ENCODE assay signal across 8 mouse cellular contexts in the genomic region with DNA sequence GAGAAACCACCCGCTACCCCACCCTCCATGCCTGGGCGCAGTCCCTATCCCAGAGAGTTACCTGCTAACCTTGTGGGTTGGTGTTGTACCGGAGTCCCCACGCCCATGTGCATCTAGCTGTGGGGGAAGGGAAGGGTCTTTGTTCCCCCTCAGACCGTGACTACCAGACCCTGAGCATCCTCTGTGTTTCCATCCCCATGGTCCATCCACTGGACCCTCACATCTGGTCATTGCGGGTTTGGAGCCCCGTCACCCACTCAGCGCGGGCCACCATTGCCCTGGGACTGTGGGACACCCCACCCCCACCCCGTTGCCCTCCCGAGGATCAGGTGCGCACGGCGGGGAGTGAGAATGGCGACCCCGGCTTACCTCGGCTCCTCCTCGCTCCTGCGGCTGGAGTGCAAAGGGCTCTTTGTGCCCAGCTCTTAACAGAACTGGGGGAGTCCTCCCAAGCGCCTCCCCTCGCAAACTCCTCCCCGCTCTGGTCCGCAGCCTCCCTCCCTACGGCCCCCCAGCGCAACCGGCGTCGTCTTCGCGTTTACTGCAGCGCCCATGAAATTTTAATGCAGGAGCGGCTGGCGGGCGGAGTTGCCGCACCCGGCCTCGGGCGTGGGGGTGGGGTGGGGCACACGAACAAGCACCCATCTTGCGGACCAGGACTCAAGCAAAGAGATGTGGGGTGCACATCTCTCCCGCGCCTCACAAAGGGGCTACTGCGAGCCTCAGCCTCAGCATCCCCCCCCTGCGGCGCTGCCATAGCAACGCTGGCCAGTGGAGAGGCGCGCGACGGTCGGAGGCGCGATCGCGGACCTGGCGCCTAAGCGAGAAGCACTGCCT. TPM values are rescaled to one million over a fixed set of nuclear protein-coding genes. Genes with fewer than 3 reads are reported as not detected.
DNase-seq lines count a peak whose midpoint lies in the region; ATAC-seq and TF ChIP-seq lines count a peak whose summit lies in the region.

No protein-coding gene starts in this region.

- DNase-seq in heart, adult 9 months (ENCODE audit: low spot score in 2 of 2), result no peak
- peak; percentile 89 for DNase-seq in hindbrain, embryonic 11.5 days (ENCODE audit: low spot score)
- DNase-seq in right cerebral cortex, postnatal 10 days (ENCODE audit: low spot score in 2 of 2), result peak; percentile 86 to 88
- no peak for DNase-seq in urinary bladder, postnatal 4 days (ENCODE audit: low spot score in 2 of 2)
- DNase-seq in urinary bladder, postnatal 36 days (ENCODE audit: low spot score in 2 of 2), result no peak

- H3K27ac ChIP-seq in heart, embryonic 14.5 days (replicated peaks in 1 of 2; ENCODE audit: control insufficient read depth in 1 of 2, insufficient read depth in 1 of 2, low read depth in 2 of 2, low read length in 2 of 2), result no peak overlapping the region
- H3K27ac ChIP-seq in cortical plate, adult 2 months (ENCODE audit: insufficient read depth, low read length), result peak overlapping the region; percentile 45
- H3K27ac ChIP-seq in hindbrain, embryonic 11.5 days (ENCODE audit: low read depth, low read length), result peak overlapping the region; percentile 98
- H3K27ac ChIP-seq in limb, embryonic 12.5 days, result no peak overlapping the region

- H3K4me2 ChIP-seq in heart, embryonic 14.5 days (ENCODE audit: low read length), result peak overlapping the region; percentile 52
- peak overlapping the region; percentile 89 for H3K4me2 ChIP-seq in hindbrain, embryonic 11.5 days (replicated peaks; ENCODE audit: low read depth, low read length)
- peak overlapping the region; percentile 86 for H3K4me2 ChIP-seq in limb, embryonic 12.5 days

- under 1% methylated on average over 57 of the region's 57 CpGs for WGBS in heart, embryonic 14.5 days
- WGBS in hindbrain, embryonic 11.5 days, result 1% methylated on average over 57 of the region's 57 CpGs
- WGBS in limb, embryonic 12.5 days, result under 1% methylated on average over 57 of the region's 57 CpGs

- ATAC-seq in heart, embryonic 14.5 days (ENCODE audit: insufficient number of reproducible peaks, insufficient read depth, low FRiP score, low read depth), result 0 out of 2 replicates have a peak, but pooled peaks have one; percentile 20
- peak; percentile 83 for ATAC-seq in hindbrain, embryonic 11.5 days (ENCODE audit: low FRiP score)
- peak; percentile 53 for ATAC-seq in limb, embryonic 12.5 days (ENCODE audit: insufficient number of reproducible peaks, insufficient read depth, low FRiP score, low TSS enrichment, low read depth)

- TF ChIP-seq CTCF in cortical plate, adult 2 months (IDR thresholded peaks at IDR 0.05; ENCODE audit: extremely low read depth, insufficient read depth, low read length), result no peak

- TF ChIP-seq POLR2A in cortical plate, adult 2 months (IDR thresholded peaks at IDR 0.05; ENCODE audit: extremely low read depth, insufficient read depth, low read length), result peak; percentile 71; the same call in 1 of the 2 replicates

- no peak overlapping the region for H3K9ac ChIP-seq in heart, embryonic 14.5 days (ENCODE audit: low read length)
- H3K9ac ChIP-seq in hindbrain, embryonic 11.5 days (ENCODE audit: low read depth, low read length), result peak overlapping the region; percentile 99
- peak overlapping the region; percentile 57 for H3K9ac ChIP-seq in limb, embryonic 12.5 days (replicated peaks)

- no peaks in the 10 kb centered on the region for H3K9me3 ChIP-seq in heart, embryonic 14.5 days (ENCODE audit: control insufficient read depth, low read length)
- H3K9me3 ChIP-seq in hindbrain, embryonic 11.5 days (ENCODE audit: control insufficient read depth, low read length), result no peaks in the 10 kb centered on the region
- no peaks in the 10 kb centered on the region for H3K9me3 ChIP-seq in limb, embryonic 12.5 days

- peaks cover 2 to 13% of the 10 kb centered on the region in 2 experiments; a peak in 2 of 4 replicates for H3K4me1 ChIP-seq in heart, embryonic 14.5 days (ENCODE audit: control insufficient read depth in 2 of 2, insufficient read depth in 2 of 2, low read length in 2 of 2)
- H3K4me1 ChIP-seq in cortical plate, adult 2 months (ENCODE audit: control insufficient read depth, insufficient read depth, low read length), result peaks cover 7% of the 10 kb centered on the region
- H3K4me1 ChIP-seq in hindbrain, embryonic 11.5 days (replicated peaks; ENCODE audit: control insufficient read depth, insufficient read depth, low read length), result peaks cover 11% of the 10 kb centered on the region
- peaks cover 26% of the 10 kb centered on the region for H3K4me1 ChIP-seq in limb, embryonic 12.5 days (replicated peaks)

- peak overlapping the region; percentile 0 to 22; a peak in 2 of 4 replicates for H3K4me3 ChIP-seq in heart, embryonic 14.5 days (ENCODE audit: control insufficient read depth in 1 of 2, insufficient read depth in 1 of 2, low read depth in 1 of 2, low read length in 2 of 2)
- peak overlapping the region; percentile 94 for H3K4me3 ChIP-seq in cortical plate, adult 2 months (ENCODE audit: insufficient read depth, low read length)
- H3K4me3 ChIP-seq in hindbrain, embryonic 11.5 days (ENCODE audit: low read depth, low read length), result peak overlapping the region; percentile 78
- H3K4me3 ChIP-seq in limb, embryonic 12.5 days (replicated peaks), result peak overlapping the region; percentile 50

- H3K27me3 ChIP-seq in heart, embryonic 14.5 days (ENCODE audit: control insufficient read depth, insufficient read depth, low read length), result peaks cover 86% of the 10 kb centered on the region
- 0 out of 2 replicates have a peak, but pooled peaks cover 2% of the 10 kb centered on the region for H3K27me3 ChIP-seq in hindbrain, embryonic 11.5 days (ENCODE audit: control insufficient read depth, insufficient read depth, low read length)
- peaks cover 84% of the 10 kb centered on the region for H3K27me3 ChIP-seq in limb, embryonic 12.5 days

- H3K36me3 ChIP-seq in heart, embryonic 14.5 days (ENCODE audit: control insufficient read depth, insufficient read depth, low read length), result no peaks in the 10 kb centered on the region
- H3K36me3 ChIP-seq in hindbrain, embryonic 11.5 days (ENCODE audit: control insufficient read depth, insufficient read depth, low read length), result peaks cover 6% of the 10 kb centered on the region; the same call in 1 of the 2 replicates
- H3K36me3 ChIP-seq in limb, embryonic 12.5 days, result no peaks in the 10 kb centered on the region

RNA-seq across cellular contexts. Expression of gene Cryba4, which starts 23.9 kb away (rescaled TPM):
- polyA plus RNA-seq in heart, embryonic 14.5 days (2014; fragmentation: Nextera tagmentation; extraction: Ambion mirVana), result 1.3 and 2.2 TPM in 2 replicates
- 1.7 and 2.2 TPM in 2 replicates for polyA plus RNA-seq in cortical plate, adult 2 months (2012; rRNA removed)
- polyA plus RNA-seq in hindbrain, embryonic 11.5 days (2014; fragmentation: Nextera tagmentation; extraction: Ambion mirVana), result 1.4 and 1.9 TPM in 2 replicates
- polyA plus RNA-seq in limb, embryonic 12.5 days (2016; fragmentation: Nextera tagmentation; extraction: Ambion mirVana), result 0.59 and 0.64 TPM in 2 replicates

RNA-seq across cellular contexts. Expression of gene Crybb1, which starts 27.2 kb away (rescaled TPM):
- 0.86 and 1.0 TPM in 2 replicates for polyA plus RNA-seq in heart, embryonic 14.5 days (2014; fragmentation: Nextera tagmentation; extraction: Ambion mirVana)
- 7.5 and 8.2 TPM in 2 replicates for polyA plus RNA-seq in cortical plate, adult 2 months (2012; rRNA removed)
- 0.59 and 0.88 TPM in 2 replicates for polyA plus RNA-seq in hindbrain, embryonic 11.5 days (2014; fragmentation: Nextera tagmentation; extraction: Ambion mirVana)
- 0.28 and 0.67 TPM in 2 replicates for polyA plus RNA-seq in limb, embryonic 12.5 days (2016; fragmentation: Nextera tagmentation; extraction: Ambion mirVana)

RNA-seq across cellular contexts. Expression of gene Tpst2, which starts 48.0 kb away (rescaled TPM):
- 39.0 and 45.9 TPM in 2 replicates for polyA plus RNA-seq in heart, embryonic 14.5 days (2014; fragmentation: Nextera tagmentation; extraction: Ambion mirVana)
- polyA plus RNA-seq in cortical plate, adult 2 months (2012; rRNA removed), result 31.4 and 35.4 TPM in 2 replicates
- polyA plus RNA-seq in hindbrain, embryonic 11.5 days (2014; fragmentation: Nextera tagmentation; extraction: Ambion mirVana), result 27.0 and 32.3 TPM in 2 replicates
- polyA plus RNA-seq in limb, embryonic 12.5 days (2016; fragmentation: Nextera tagmentation; extraction: Ambion mirVana), result 34.3 and 35.9 TPM in 2 replicates

Comparison
In these comparisons a context has a peak if more than half of its experiments do, and no peak if none do; other contexts are left out.
1. ATAC-seq: peak in every context shown above with its lines; median percentile 83 in hindbrain, embryonic 11.5 days; 53 in limb, embryonic 12.5 days; 20 in heart, embryonic 14.5 days.
2. H3K27ac ChIP-seq: peak in cortical plate, adult 2 months (single experiment) and hindbrain, embryonic 11.5 days (single experiment); none in heart, embryonic 14.5 days (0 of 2) and limb, embryonic 12.5 days (single experiment).
3. H3K4me3 ChIP-seq: peak in every context shown above with its lines; median percentile 94 in cortical plate, adult 2 months; 78 in hindbrain, embryonic 11.5 days; 50 in limb, embryonic 12.5 days; 11 in heart, embryonic 14.5 days.
4. DNase-seq: peak in hindbrain, embryonic 11.5 days (single experiment) and right cerebral cortex, postnatal 10 days (2 of 2); none in heart, adult 9 months (0 of 2), urinary bladder, postnatal 4 days (0 of 2) and urinary bladder, postnatal 36 days (0 of 2).
5. Peak in every context shown above with its lines, with median percentiles within 50 percentile points of each other: H3K4me2 ChIP-seq.